Mouse (Mus musculus) kidney, adult 2 months (tissue): Measurements from ENCODE around the gene Vti1a.

Experiments used
- CTCF ChIP-seq: fragments of 200-500 bp; conservative IDR thresholded peaks from 2 replicates; pipeline ENCODE4 v1.5.1; 2011; ENCODE audit warnings: low read depth, mild to moderate bottlenecking, control low read depth, low read length, moderate library complexity, mixed read lengths; ENCODE audit not compliant: insufficient read depth, insufficient read length
- POLR2A ChIP-seq: fragments of 200-500 bp; IDR thresholded peaks from one replicate; pipeline ENCODE4 v1.6.1; 2011; ENCODE audit warnings: low read depth, low read length, control low read depth

- TF ChIP-seq POLR2A (no peak), CTCF (no peak)
These were observed 244.1 kb downstream of the Vti1a start for GRCm38 (mm10) chr19:55560088-55560682.
